Mouse (Mus musculus) intestine, embryonic 16.5 days (tissue): ENCODE data around the gene Cfap77. TPM values are rescaled to one million over a fixed set of nuclear protein-coding genes. Genes with fewer than 3 reads are reported as not detected.
"Not testable (repeated sequence)": the region's sequence is repeated elsewhere in the genome, so short reads cannot be mapped to it uniquely, and the experiment has no call there.

Experiments
- ATAC-seq: fragments of 200-750 bp; cut with Nextera tagmentation; 2 replicates; pipeline ENCODE4 v1.8.0; 2017; ENCODE audit warnings: moderate TSS enrichment, moderate library complexity
- H3K27ac ChIP-seq: fragments of 300-500 bp; sonication (generic); 2 replicates; pipeline ENCODE4 v1.5.1; 2014; ENCODE audit warnings: mild to moderate bottlenecking, low read length
- H3K27me3 ChIP-seq: fragments of 300-500 bp; sonication (generic); replicated peaks from 2 replicates; pipeline ENCODE4 v1.6.1; 2014; ENCODE audit warnings: low read length, control low read depth, mixed read lengths; ENCODE audit not compliant: control insufficient read depth, insufficient read depth
- H3K36me3 ChIP-seq: fragments of 300-500 bp; sonication (generic); 2 replicates; pipeline ENCODE4 v1.6.1; 2014; ENCODE audit warnings: low read length, control low read depth; ENCODE audit not compliant: control insufficient read depth, insufficient read depth
- H3K4me1 ChIP-seq: fragments of 300-500 bp; sonication (generic); 2 replicates; pipeline ENCODE4 v1.6.1; 2014; ENCODE audit warnings: low read length, control low read depth, mixed read lengths; ENCODE audit not compliant: control insufficient read depth, insufficient read depth
- H3K4me2 ChIP-seq: fragments of 300-500 bp; sonication (generic); 2 replicates; pipeline ENCODE4 v1.6.1; 2014; ENCODE audit warnings: low read depth, low read length, control low read depth
- H3K4me3 ChIP-seq: fragments of 300-500 bp; sonication (generic); 2 replicates; pipeline ENCODE4 v1.5.1; 2014; ENCODE audit warnings: mild to moderate bottlenecking, low read length
- H3K9ac ChIP-seq: fragments of 300-500 bp; sonication (generic); 2 replicates; pipeline ENCODE4 v1.6.1; 2014; ENCODE audit warnings: low read depth, low read length
- H3K9me3 ChIP-seq: fragments of 300-500 bp; sonication (generic); 2 replicates; pipeline ENCODE4 v1.6.1; 2016; ENCODE audit warnings: low read length, control low read depth; ENCODE audit not compliant: control insufficient read depth
- WGBS: fragments of 180-500 bp; shearing (Covaris S2); extraction: QIAGEN DNeasy Blood & Tissue Kit; methylation state at CpG from one replicate; pipeline ENCODE4 v1.1.7; 2014; 5-methylcytosine and 5-hydroxymethylcytosine counted together
- polyA plus RNA-seq: library from polyadenylated mRNA; unstranded; fragments of >200 nt; fragmentation: Nextera tagmentation; extraction: Ambion mirVana; gene quantifications from 2 replicates; pipeline ENCODE4 v1.2.1, GENCODE M21; 2015

The Cfap77 gene
- polyA plus RNA-seq, 1 experiment from 2014 or later, result 0.31 TPM

GRCm38 (mm10) chr2:29089276-29089675, 34.4 kb upstream of the Cfap77 start:
- H3K27me3 ChIP-seq, H3K4me2 ChIP-seq, H3K4me1 ChIP-seq, H3K36me3 ChIP-seq, H3K9me3 ChIP-seq, H3K27ac ChIP-seq, ATAC-seq, H3K9ac ChIP-seq, H3K4me3 ChIP-seq: not testable (repeated sequence)
- WGBS, result 83% methylated on average over 6 of the region's 6 CpGs

GRCm38 (mm10) chr2:29086026-29086425, 31.2 kb upstream of the Cfap77 start:
- Histone ChIP-seq H3K4me3 (no peak overlapping the region), H3K4me1 (no peaks in the 10 kb centered on the region), H3K27me3 (no peaks in the 10 kb centered on the region), H3K4me2 (no peak overlapping the region), H3K36me3 (no peaks in the 10 kb centered on the region), H3K9me3 (no peaks in the 10 kb centered on the region), H3K9ac (no peak overlapping the region), H3K27ac (no peak overlapping the region)
- 93% methylated on average over 7 of the region's 7 CpGs for WGBS
- no peak for ATAC-seq

- Histone ChIP-seq H3K27ac (no peak overlapping the region), H3K27me3 (no peaks in the 10 kb centered on the region), H3K4me3 (no peak overlapping the region), H3K4me1 (no peaks in the 10 kb centered on the region), H3K4me2 (no peak overlapping the region), H3K9me3 (no peaks in the 10 kb centered on the region), H3K36me3 (peaks cover 4% of the 10 kb centered on the region; the same call in 1 of the 2 replicates), H3K9ac (no peak overlapping the region)
- ATAC-seq, result no peak
- WGBS, result 66% methylated on average over 3 of the region's 3 CpGs
Measured at GRCm38 (mm10) chr2:29081965-29082364, 27.1 kb upstream of the Cfap77 start.

GRCm38 (mm10) chr2:29076226-29076625, 21.4 kb upstream of the Cfap77 start:
- H3K9ac ChIP-seq, result no peak overlapping the region
- H3K27ac ChIP-seq, result no peak overlapping the region
- H3K36me3 ChIP-seq, result peaks cover 19% of the 10 kb centered on the region; the same call in 1 of the 2 replicates
- ATAC-seq, result no peak
- 88% methylated on average over 2 of the region's 2 CpGs for WGBS
- no peaks in the 10 kb centered on the region for H3K4me1 ChIP-seq
- H3K4me2 ChIP-seq, result no peak overlapping the region
- H3K27me3 ChIP-seq, result no peaks in the 10 kb centered on the region
- no peak overlapping the region for H3K4me3 ChIP-seq
- no peaks in the 10 kb centered on the region for H3K9me3 ChIP-seq

- Histone ChIP-seq H3K4me1 (no peaks in the 10 kb centered on the region), H3K27me3 (no peaks in the 10 kb centered on the region), H3K4me3 (no peak overlapping the region), H3K27ac (no peak overlapping the region), H3K9me3 (no peaks in the 10 kb centered on the region), H3K4me2 (no peak overlapping the region), H3K36me3 (peaks cover 21% of the 10 kb centered on the region; the same call in 1 of the 2 replicates), H3K9ac (no peak overlapping the region)
- 83% methylated on average over 11 of the region's 11 CpGs for WGBS
- ATAC-seq, result no peak
Measured at GRCm38 (mm10) chr2:29075331-29076070, 20.6 kb upstream of the Cfap77 start.

GRCm38 (mm10) chr2:29074676-29075075, 19.8 kb upstream of the Cfap77 start:
- Histone ChIP-seq H3K4me3 (no peak overlapping the region), H3K9ac (no peak overlapping the region), H3K27me3 (no peaks in the 10 kb centered on the region), H3K4me1 (no peaks in the 10 kb centered on the region), H3K9me3 (no peaks in the 10 kb centered on the region), H3K4me2 (no peak overlapping the region), H3K36me3 (peaks cover 19% of the 10 kb centered on the region; the same call in 1 of the 2 replicates), H3K27ac (no peak overlapping the region)
- no peak for ATAC-seq
- 96% methylated on average over 7 of the region's 7 CpGs for WGBS

- Histone ChIP-seq H3K27ac (no peak overlapping the region), H3K4me3 (no peak overlapping the region), H3K9ac (no peak overlapping the region), H3K27me3 (no peaks in the 10 kb centered on the region), H3K9me3 (no peaks in the 10 kb centered on the region), H3K4me1 (peaks cover 1% of the 10 kb centered on the region), H3K36me3 (peaks cover 12% of the 10 kb centered on the region; the same call in 1 of the 2 replicates), H3K4me2 (no peak overlapping the region)
- WGBS, result 55% methylated on average over 7 of the region's 7 CpGs
- no peak for ATAC-seq
Measured at GRCm38 (mm10) chr2:29066410-29066809, 11.5 kb upstream of the Cfap77 start.

- no peak for ATAC-seq
- H3K27ac ChIP-seq, result no peak overlapping the region
- no peak overlapping the region for H3K4me3 ChIP-seq
- H3K36me3 ChIP-seq, result peaks cover 8% of the 10 kb centered on the region; the same call in 1 of the 2 replicates
- no peak overlapping the region for H3K9ac ChIP-seq
- peaks cover 7% of the 10 kb centered on the region for H3K4me1 ChIP-seq
- H3K4me2 ChIP-seq, result no peak overlapping the region
- WGBS, result 86% methylated on average over 6 of the region's 6 CpGs
- H3K27me3 ChIP-seq, result no peaks in the 10 kb centered on the region
- no peaks in the 10 kb centered on the region for H3K9me3 ChIP-seq
Measured at GRCm38 (mm10) chr2:29065796-29066195, 10.9 kb upstream of the Cfap77 start.

GRCm38 (mm10) chr2:29060135-29060597, 5.3 kb upstream of the Cfap77 start, which contains the start of gene Ttf1:
Gene Ttf1, plus strand, starts transcription at chr2:29060262.
- WGBS, result under 1% methylated on average over 41 of the region's 41 CpGs
- peak within 1 kb of the TSS; percentile 88 for H3K4me3 ChIP-seq
- H3K27me3 ChIP-seq, result no peaks in the 10 kb centered on the region
- peak within 1 kb of the TSS; percentile 56 for H3K4me2 ChIP-seq
- no peaks in the 10 kb centered on the region for H3K9me3 ChIP-seq
- no peaks in the 10 kb centered on the region for H3K36me3 ChIP-seq
- ATAC-seq, result peak; percentile 97
- H3K4me1 ChIP-seq, result peaks cover 8% of the 10 kb centered on the region
- H3K9ac ChIP-seq, result peak within 1 kb of the TSS; percentile 86
- peak within 1 kb of the TSS; percentile 98 for H3K27ac ChIP-seq
